Mouse (Mus musculus) lung, postnatal 0 days (tissue): ENCODE measurements around the gene Cfap99. TPM values are rescaled to one million over a fixed set of nuclear protein-coding genes. Genes with fewer than 3 reads are reported as not detected.

Experiments
- ATAC-seq: fragments of 200-750 bp; cut with Nextera tagmentation; 2 replicates; pipeline ENCODE4 v1.8.0; 2017; ENCODE audit warnings: moderate library complexity
- DNase-seq: peaks from one replicate; pipeline ENCODE4 v3.0.0-alpha.2; 2016; ENCODE audit warnings: low spot score
- H3K27ac ChIP-seq: fragments of 300-500 bp; sonication (generic); 2 replicates; pipeline ENCODE4 v1.5.1; 2014; ENCODE audit warnings: antibody characterized with exemption, mild to moderate bottlenecking, low read length, mixed read lengths
- H3K27me3 ChIP-seq: fragments of 300-500 bp; sonication (generic); replicated peaks from 2 replicates; pipeline ENCODE4 v1.6.1; 2014; ENCODE audit warnings: low read length, mixed read lengths; ENCODE audit not compliant: insufficient read depth
- H3K36me3 ChIP-seq: fragments of 300-500 bp; sonication (generic); 2 replicates; pipeline ENCODE4 v1.6.1; 2014; ENCODE audit warnings: low read length, mixed read lengths; ENCODE audit not compliant: insufficient read depth
- H3K4me1 ChIP-seq: fragments of 300-500 bp; sonication (generic); 2 replicates; pipeline ENCODE4 v1.6.1; 2014; ENCODE audit warnings: antibody characterized with exemption, low read depth, low read length, mixed read lengths; ENCODE audit not compliant: insufficient read depth
- H3K4me2 ChIP-seq: fragments of 300-500 bp; sonication (generic); replicated peaks from 2 replicates; pipeline ENCODE4 v1.6.1; 2014; ENCODE audit warnings: low read depth, mild to moderate bottlenecking, low read length, moderate library complexity, mixed read lengths
- H3K4me3 ChIP-seq: fragments of 300-500 bp; sonication (generic); 2 replicates; pipeline ENCODE4 v1.5.1; 2014; ENCODE audit warnings: low read depth, low read length
- H3K9ac ChIP-seq: fragments of 300-500 bp; sonication (generic); replicated peaks from 2 replicates; pipeline ENCODE4 v1.6.1; 2014; ENCODE audit warnings: low read depth, mild to moderate bottlenecking
- H3K9me3 ChIP-seq: fragments of 300-500 bp; sonication (generic); 2 replicates; pipeline ENCODE4 v1.6.1; 2016; ENCODE audit warnings: low read length, mixed read lengths
- CTCF ChIP-seq: IDR thresholded peaks from 2 replicates; pipeline ENCODE4 v1.5.1; 2016; ENCODE audit warnings: antibody characterized with exemption, mild to moderate bottlenecking
- EP300 ChIP-seq: IDR thresholded peaks from 2 replicates; pipeline ENCODE4 v1.6.1; 2016; ENCODE audit warnings: antibody characterized with exemption, mild to moderate bottlenecking, control low read depth
- WGBS: fragments of 180-500 bp; shearing (Covaris S2); extraction: QIAGEN DNeasy Blood & Tissue Kit; methylation state at CpG from one replicate; pipeline ENCODE4 v1.1.7; 2014; 5-methylcytosine and 5-hydroxymethylcytosine counted together
- polyA plus RNA-seq: library from polyadenylated mRNA; unstranded; fragments of >200 nt; fragmentation: Nextera tagmentation; extraction: Ambion mirVana; gene quantifications from 2 replicates; pipeline ENCODE4 v1.2.1, GENCODE M21; 2015

The Cfap99 gene
- polyA plus RNA-seq, 1 experiment from 2014 or later = 0.35 TPM

DNA sequence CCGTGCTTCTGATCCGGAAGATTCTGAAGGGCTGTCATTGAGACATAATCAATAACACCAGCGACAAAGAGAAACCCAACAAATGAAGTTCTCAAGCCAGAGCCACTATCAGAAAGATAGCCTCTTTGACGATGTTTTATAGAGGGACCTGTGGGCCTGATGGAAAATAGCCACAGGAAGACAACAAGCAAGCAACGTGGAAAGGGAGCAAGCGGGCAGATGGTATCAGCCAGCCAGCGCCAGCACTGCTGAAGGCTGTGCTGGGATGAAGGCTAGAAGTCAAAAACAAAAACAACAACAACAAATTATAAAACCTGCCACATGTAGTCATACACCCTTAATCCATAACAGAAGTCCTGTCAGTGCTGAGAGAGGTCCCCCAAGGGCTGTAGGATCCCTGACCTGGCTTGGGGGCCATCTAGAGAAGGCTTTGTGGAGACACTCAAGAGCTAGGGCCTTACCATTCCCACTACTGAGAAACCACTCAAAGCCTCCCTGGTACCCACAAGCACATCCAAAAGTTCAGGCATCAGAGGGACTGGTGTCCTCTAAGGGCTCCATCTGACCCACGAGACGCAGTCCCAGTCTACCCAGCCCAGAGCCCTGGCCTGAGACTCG lies 13.6 kb upstream of the Cfap99 start:
- H3K4me1 ChIP-seq = no peaks in the 10 kb centered on the region
- H3K9ac ChIP-seq = no peak overlapping the region
- no peaks in the 10 kb centered on the region for H3K36me3 ChIP-seq
- ATAC-seq (no peak), DNase-seq (no peak)
- H3K4me3 ChIP-seq = no peak overlapping the region
- H3K27ac ChIP-seq = no peak overlapping the region
- no peaks in the 10 kb centered on the region for H3K27me3 ChIP-seq
- TF ChIP-seq EP300 (no peak), CTCF (no peak)
- H3K9me3 ChIP-seq = no peaks in the 10 kb centered on the region
- no peak overlapping the region for H3K4me2 ChIP-seq
- WGBS = 82% methylated on average over 10 of the region's 10 CpGs

DNA sequence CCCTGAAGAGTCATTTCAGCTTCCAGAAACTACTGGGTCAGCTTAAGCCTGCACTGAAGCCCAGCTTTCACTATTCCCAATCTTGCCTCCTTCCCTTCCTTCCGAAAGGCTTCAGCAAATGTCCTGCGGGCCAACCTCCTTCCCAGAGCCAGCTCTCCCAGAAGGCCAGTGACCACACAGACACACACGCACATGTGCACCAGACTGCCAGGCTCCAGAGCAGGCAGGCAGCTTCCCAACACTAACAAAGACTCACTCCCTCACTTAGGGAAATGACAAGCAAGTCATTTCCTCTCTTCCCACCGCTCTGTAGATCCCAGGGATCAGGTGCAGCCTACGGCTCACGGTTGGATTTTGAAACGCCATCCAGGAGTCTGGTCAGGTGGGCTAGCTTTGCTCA lies 12.2 kb upstream of the Cfap99 start:
- Histone ChIP-seq H3K9ac (no peak overlapping the region), H3K4me2 (no peak overlapping the region), H3K27me3 (no peaks in the 10 kb centered on the region), H3K4me3 (no peak overlapping the region), H3K36me3 (no peaks in the 10 kb centered on the region), H3K27ac (no peak overlapping the region), H3K4me1 (no peaks in the 10 kb centered on the region), H3K9me3 (no peaks in the 10 kb centered on the region)
- no peak for TF ChIP-seq EP300
- TF ChIP-seq CTCF = no peak
- WGBS = 45% methylated on average over 7 of the region's 7 CpGs
- no peak for DNase-seq
- no peak for ATAC-seq

DNA sequence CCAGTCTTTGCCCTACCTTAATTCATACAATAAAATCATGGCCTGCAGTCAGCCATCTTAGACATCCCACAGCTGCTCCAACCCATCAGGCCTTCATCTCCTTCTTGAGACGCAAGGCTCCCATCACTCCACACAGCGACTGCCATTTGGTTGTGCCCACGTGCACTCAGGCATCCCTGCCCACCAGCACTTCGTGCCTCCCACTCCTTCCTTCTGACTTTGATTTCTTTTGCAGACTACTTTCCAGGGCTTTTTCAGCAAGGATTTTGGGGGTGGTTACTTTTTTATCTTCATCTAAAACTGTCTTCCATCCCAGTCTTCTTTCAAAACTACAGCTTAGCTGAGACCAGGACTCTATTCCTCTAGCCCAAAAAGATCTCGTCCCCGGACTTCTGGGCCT lies 11.7 kb upstream of the Cfap99 start:
- 54% methylated on average over 6 of the region's 6 CpGs for WGBS
- no peaks in the 10 kb centered on the region for H3K9me3 ChIP-seq
- no peak overlapping the region for H3K27ac ChIP-seq
- ATAC-seq (no peak), DNase-seq (no peak)
- no peak overlapping the region for H3K9ac ChIP-seq
- TF ChIP-seq EP300 (no peak), CTCF (no peak)
- no peaks in the 10 kb centered on the region for H3K4me1 ChIP-seq
- H3K4me2 ChIP-seq = no peak overlapping the region
- H3K36me3 ChIP-seq = no peaks in the 10 kb centered on the region
- no peaks in the 10 kb centered on the region for H3K27me3 ChIP-seq
- no peak overlapping the region for H3K4me3 ChIP-seq

DNA sequence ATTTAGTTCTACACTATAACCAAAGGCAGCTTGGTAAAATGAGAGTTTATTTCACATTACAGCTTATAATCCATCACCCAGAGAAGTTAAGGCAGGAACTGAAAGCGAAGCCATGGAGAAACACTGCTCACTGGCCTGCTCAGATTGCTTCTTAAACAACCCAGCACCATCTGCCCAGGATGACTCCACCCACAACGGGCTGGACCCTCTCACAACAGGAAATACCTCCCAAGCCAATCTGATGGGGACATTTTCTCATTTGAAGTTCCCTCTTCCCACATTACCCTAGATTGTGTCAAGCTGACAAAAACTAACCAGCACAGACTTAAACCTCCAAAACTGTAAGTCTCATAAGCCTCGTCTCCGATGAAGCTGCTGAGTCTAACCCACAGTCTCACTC lies 10.3 kb upstream of the Cfap99 start:
- Histone ChIP-seq H3K4me1 (no peaks in the 10 kb centered on the region), H3K27me3 (no peaks in the 10 kb centered on the region), H3K4me2 (no peak overlapping the region), H3K9me3 (no peaks in the 10 kb centered on the region), H3K4me3 (no peak overlapping the region), H3K36me3 (no peaks in the 10 kb centered on the region), H3K27ac (no peak overlapping the region), H3K9ac (no peak overlapping the region)
- TF ChIP-seq EP300 = no peak
- TF ChIP-seq CTCF = no peak
- no peak for ATAC-seq
- no peak for DNase-seq
- WGBS = 68% methylated on average over 4 of the region's 4 CpGs

DNA sequence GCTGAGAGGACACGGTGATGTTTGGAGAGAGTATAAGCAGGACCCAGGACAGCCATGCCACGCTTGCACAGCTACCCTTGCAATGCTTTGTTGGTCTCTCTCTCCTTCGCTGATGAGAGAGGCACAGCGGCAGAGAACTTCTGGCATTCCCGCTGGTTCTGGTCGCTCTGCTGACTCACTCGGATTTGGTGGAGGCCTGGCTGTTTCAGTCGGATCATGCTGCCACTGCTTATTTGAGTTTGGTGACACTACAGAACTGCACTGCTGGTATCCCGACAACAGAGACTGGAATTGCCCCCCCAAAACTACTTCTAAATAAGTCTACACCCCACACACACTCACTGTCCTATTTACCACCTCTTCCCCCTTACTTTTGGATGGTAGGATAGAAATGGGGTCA lies 9.2 kb upstream of the Cfap99 start:
- no peaks in the 10 kb centered on the region for H3K9me3 ChIP-seq
- no peak overlapping the region for H3K9ac ChIP-seq
- WGBS = 84% methylated on average over 9 of the region's 9 CpGs
- H3K4me1 ChIP-seq = no peaks in the 10 kb centered on the region
- 0 out of 2 replicates have a peak, but pooled peaks cover 3% of the 10 kb centered on the region for H3K27me3 ChIP-seq
- H3K36me3 ChIP-seq = no peaks in the 10 kb centered on the region
- no peak overlapping the region for H3K4me3 ChIP-seq
- no peak overlapping the region for H3K4me2 ChIP-seq
- H3K27ac ChIP-seq = no peak overlapping the region
- DNase-seq (no peak), ATAC-seq (no peak)
- no peak for TF ChIP-seq CTCF
- TF ChIP-seq EP300 = no peak

DNA sequence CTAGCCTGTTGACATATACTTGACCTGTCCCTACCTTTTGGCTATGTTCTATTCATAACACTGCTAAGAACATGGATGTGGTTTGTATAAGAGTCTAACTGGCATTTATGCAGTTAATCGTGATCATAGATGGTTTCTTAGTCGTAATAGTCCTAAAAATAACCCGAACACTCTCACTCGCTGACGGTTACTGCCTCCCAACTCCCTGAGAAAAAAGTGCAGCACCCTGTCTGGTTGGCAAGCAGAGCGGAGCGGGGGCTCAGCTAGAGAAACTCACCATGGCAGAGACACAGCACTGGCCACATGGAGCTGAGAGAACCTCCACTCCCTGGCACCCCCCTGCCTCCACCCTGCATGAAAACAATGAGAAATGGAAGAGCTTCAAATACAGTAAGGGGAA lies 7.4 kb upstream of the Cfap99 start:
- Histone ChIP-seq H3K4me2 (no peak overlapping the region), H3K27ac (no peak overlapping the region), H3K36me3 (no peaks in the 10 kb centered on the region), H3K9ac (no peak overlapping the region), H3K9me3 (no peaks in the 10 kb centered on the region), H3K4me3 (no peak overlapping the region), H3K4me1 (no peaks in the 10 kb centered on the region), H3K27me3 (peaks cover 11% of the 10 kb centered on the region; the same call in 1 of the 2 replicates)
- ATAC-seq (no peak), DNase-seq (no peak)
- TF ChIP-seq CTCF (no peak), EP300 (no peak)
- WGBS = 38% methylated on average over 7 of the region's 7 CpGs

DNA sequence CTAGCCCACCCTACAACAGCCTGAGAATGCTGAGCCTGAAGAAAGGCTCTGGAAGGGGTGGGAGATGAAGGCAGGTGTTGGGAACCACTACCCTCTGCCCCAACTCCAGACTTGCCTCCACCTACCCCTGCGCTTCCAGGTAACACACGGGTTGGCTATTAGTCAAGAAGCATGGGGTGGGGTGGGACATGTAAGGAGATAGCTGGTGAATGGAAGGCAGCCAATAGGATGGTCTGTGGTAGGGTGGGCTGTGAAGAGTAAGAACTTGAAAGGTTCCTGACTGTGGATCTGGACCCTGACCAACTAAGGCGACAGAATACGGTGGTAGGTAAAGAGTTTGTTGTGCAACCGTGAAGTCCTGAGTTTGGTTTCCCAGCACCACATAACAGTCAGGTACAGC lies 5.0 kb upstream of the Cfap99 start:
- Histone ChIP-seq H3K36me3 (no peaks in the 10 kb centered on the region), H3K9me3 (no peaks in the 10 kb centered on the region), H3K27ac (no peak overlapping the region), H3K27me3 (peaks cover 34% of the 10 kb centered on the region), H3K4me2 (no peak overlapping the region), H3K4me3 (no peak overlapping the region), H3K9ac (no peak overlapping the region), H3K4me1 (peaks cover 4% of the 10 kb centered on the region; the same call in 1 of the 2 replicates)
- ATAC-seq (no peak), DNase-seq (no peak)
- WGBS = 78% methylated on average over 5 of the region's 5 CpGs
- TF ChIP-seq CTCF = no peak
- no peak for TF ChIP-seq EP300
